Mouse (Mus musculus): ENCODE results near the gene Cela3a.

GRCm38 (mm10) chr4:137457292-137457691 is 47.7 kb upstream of the Cela3a start:
- no peak for TF ChIP-seq POLR2A (IDR thresholded peaks at IDR 0.05; ENCODE audit: borderline replicate concordance, insufficient read depth, low read length)
- no peak for TF ChIP-seq CTCF (IDR thresholded peaks at IDR 0.05; ENCODE audit: borderline replicate concordance, insufficient read depth, low read depth, low read length)
